Mouse (Mus musculus) embryonic facial prominence, embryonic 15.5 days (tissue): ENCODE results near the gene 6030445D17Rik. TPM values are rescaled to one million over a fixed set of nuclear protein-coding genes. Genes with fewer than 3 reads are reported as not detected.

ENCODE experiments used
- ATAC-seq: fragments of 200-750 bp; cut with Nextera tagmentation; 2 replicates; pipeline ENCODE4 v1.8.0; 2017; ENCODE audit warnings: low read depth, moderate TSS enrichment; ENCODE audit not compliant: insufficient number of reproducible peaks, low FRiP score, low TSS enrichment
- H3K27ac ChIP-seq: fragments of 300-500 bp; sonication (generic); replicated peaks from 2 replicates; pipeline ENCODE4 v1.5.1; 2015; ENCODE audit warnings: mild to moderate bottlenecking, inconsistent platforms
- H3K27me3 ChIP-seq: fragments of 300-500 bp; sonication (generic); 2 replicates; pipeline ENCODE4 v1.6.1; 2015; ENCODE audit warnings: inconsistent platforms
- H3K36me3 ChIP-seq: fragments of 300-500 bp; sonication (generic); 2 replicates; pipeline ENCODE4 v1.6.1; 2015; ENCODE audit warnings: mild to moderate bottlenecking, inconsistent platforms
- H3K4me1 ChIP-seq: fragments of 300-500 bp; sonication (generic); 2 replicates; pipeline ENCODE4 v1.6.1; 2015; ENCODE audit warnings: inconsistent platforms
- H3K4me2 ChIP-seq: fragments of 300-500 bp; sonication (generic); replicated peaks from 2 replicates; pipeline ENCODE4 v1.6.1; 2015; ENCODE audit warnings: mild to moderate bottlenecking, inconsistent platforms
- H3K4me3 ChIP-seq: fragments of 300-500 bp; sonication (generic); replicated peaks from 2 replicates; pipeline ENCODE4 v1.5.1; 2015; ENCODE audit warnings: mild to moderate bottlenecking, inconsistent platforms
- H3K9ac ChIP-seq: fragments of 300-500 bp; sonication (generic); 2 replicates; pipeline ENCODE4 v1.6.1; 2015; ENCODE audit warnings: inconsistent platforms
- H3K9me3 ChIP-seq: fragments of 300-500 bp; sonication (generic); replicated peaks from 2 replicates; pipeline ENCODE4 v1.6.1; 2016; ENCODE audit warnings: inconsistent platforms
- WGBS: fragments of 180-500 bp; shearing (Covaris S2); methylation state at CpG from one replicate; pipeline ENCODE4 v1.1.7; 2015; 5-methylcytosine and 5-hydroxymethylcytosine counted together
- polyA plus RNA-seq: library from polyadenylated mRNA; unstranded; fragments of >200 nt; fragmentation: Nextera tagmentation; extraction: Ambion mirVana; gene quantifications from 2 replicates; pipeline ENCODE4 v1.2.1, GENCODE M21; 2015

Gene 6030445D17Rik
- polyA plus RNA-seq, 1 experiment from 2014 or later = 0.19 TPM

DNA sequence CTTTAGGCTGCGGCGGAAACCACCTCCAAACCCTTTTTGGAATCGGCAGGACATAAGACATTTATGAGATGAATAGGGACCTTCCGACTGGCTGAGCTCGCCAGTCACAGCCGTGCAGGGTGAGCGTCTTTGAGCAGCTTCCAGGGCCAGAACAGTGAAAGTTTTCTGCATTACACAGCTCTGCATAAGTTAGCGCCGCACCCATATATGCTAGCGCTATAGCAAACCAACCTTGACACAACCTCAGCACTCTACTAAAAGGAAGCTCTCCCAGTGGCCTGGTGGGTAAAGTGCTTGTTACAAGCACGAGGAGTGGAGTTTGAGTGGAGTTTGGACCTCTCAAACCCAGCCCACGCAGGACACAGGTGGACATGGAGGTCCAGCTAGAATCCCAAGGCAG, 2.8 kb upstream of the 6030445D17Rik start:
- 87% methylated on average over 12 of the region's 12 CpGs for WGBS
- no peak overlapping the region for H3K4me2 ChIP-seq
- H3K27ac ChIP-seq = no peak overlapping the region
- no peak overlapping the region for H3K9ac ChIP-seq
- no peaks in the 10 kb centered on the region for H3K36me3 ChIP-seq
- no peak for ATAC-seq
- H3K9me3 ChIP-seq = no peaks in the 10 kb centered on the region
- peaks cover 16% of the 10 kb centered on the region for H3K27me3 ChIP-seq
- H3K4me3 ChIP-seq = no peak overlapping the region
- peaks cover 20% of the 10 kb centered on the region for H3K4me1 ChIP-seq

DNA sequence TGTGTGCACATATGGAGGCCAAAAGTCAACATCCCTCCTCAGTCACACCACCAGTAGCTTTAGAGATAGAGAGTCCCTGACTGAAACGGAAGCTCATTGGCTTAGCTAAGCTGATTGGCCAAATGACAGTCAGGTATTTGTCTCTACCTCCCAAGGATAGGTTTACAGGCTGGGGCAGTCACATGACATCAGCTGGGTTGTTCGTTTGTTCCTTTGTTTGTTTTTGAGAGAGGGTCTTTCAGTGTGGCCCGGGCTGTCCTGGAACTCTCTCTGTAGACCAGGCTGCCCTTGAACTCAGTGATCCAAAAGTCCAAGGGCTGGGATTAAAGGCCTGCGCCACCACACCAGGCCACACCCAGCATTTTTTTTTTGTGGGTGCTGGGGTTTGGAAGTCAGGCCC, 844 bp upstream of the 6030445D17Rik start:
- no peak overlapping the region for H3K4me2 ChIP-seq
- H3K27ac ChIP-seq = no peak overlapping the region
- no peak for ATAC-seq
- no peaks in the 10 kb centered on the region for H3K9me3 ChIP-seq
- H3K9ac ChIP-seq = no peak overlapping the region
- no peak overlapping the region for H3K4me3 ChIP-seq
- H3K4me1 ChIP-seq = peaks cover 22% of the 10 kb centered on the region
- H3K27me3 ChIP-seq = peaks cover 17% of the 10 kb centered on the region
- no peaks in the 10 kb centered on the region for H3K36me3 ChIP-seq
- 50% methylated on average over 4 of the region's 4 CpGs for WGBS

DNA sequence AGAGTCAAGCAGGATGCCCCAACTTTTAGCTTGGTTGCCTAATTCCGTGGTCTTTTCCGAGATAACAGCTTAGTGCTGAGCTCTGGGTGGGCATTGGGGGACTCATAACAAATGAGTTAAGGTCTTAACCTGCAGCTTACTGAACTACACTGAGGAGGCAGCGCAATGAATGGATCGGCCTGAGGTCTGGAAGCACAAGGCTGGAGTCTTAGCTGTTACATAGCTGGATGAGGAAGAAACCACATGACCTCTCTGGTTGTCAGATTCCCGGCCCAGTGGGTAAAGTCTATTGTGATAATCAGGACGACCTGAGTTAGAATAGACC, 327 bp upstream of the 6030445D17Rik start:
- peak overlapping the region; percentile 94 for H3K4me2 ChIP-seq
- no peak for ATAC-seq
- no peak overlapping the region for H3K9ac ChIP-seq
- H3K9me3 ChIP-seq = no peaks in the 10 kb centered on the region
- no peaks in the 10 kb centered on the region for H3K36me3 ChIP-seq
- no peak overlapping the region for H3K27ac ChIP-seq
- peak overlapping the region; percentile 71 for H3K4me3 ChIP-seq
- H3K27me3 ChIP-seq = peaks cover 17% of the 10 kb centered on the region
- 19% methylated on average over 6 of the region's 6 CpGs for WGBS
- peaks cover 25% of the 10 kb centered on the region for H3K4me1 ChIP-seq

DNA sequence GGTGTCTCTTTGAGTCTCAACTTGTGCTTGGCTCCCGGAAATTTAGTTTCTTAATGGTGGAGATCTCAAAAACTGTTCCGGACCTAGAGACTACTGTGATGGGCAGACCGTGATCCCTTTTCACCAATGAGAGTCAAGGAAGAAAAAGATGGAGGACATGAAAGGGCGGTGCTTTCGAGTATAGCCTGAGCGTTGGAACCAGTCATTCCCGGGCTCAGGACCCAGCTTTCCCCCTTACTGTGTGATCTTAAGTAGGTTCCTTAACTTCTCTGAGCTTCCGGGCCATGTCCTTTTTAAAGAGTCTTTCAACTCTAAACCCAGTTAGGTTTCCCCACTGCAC, 759 bp downstream of the 6030445D17Rik start:
- peak; percentile 80; the same call in 1 of the 2 replicates for ATAC-seq
- peak overlapping the region; percentile 94 for H3K4me2 ChIP-seq
- H3K9me3 ChIP-seq = no peaks in the 10 kb centered on the region
- H3K4me1 ChIP-seq = peaks cover 25% of the 10 kb centered on the region
- 1% methylated on average over 8 of the region's 8 CpGs for WGBS
- H3K4me3 ChIP-seq = peak overlapping the region; percentile 71
- no peaks in the 10 kb centered on the region for H3K36me3 ChIP-seq
- H3K27ac ChIP-seq = peak overlapping the region; percentile 75
- peak overlapping the region; percentile 33 for H3K9ac ChIP-seq
- H3K27me3 ChIP-seq = peaks cover 17% of the 10 kb centered on the region

DNA sequence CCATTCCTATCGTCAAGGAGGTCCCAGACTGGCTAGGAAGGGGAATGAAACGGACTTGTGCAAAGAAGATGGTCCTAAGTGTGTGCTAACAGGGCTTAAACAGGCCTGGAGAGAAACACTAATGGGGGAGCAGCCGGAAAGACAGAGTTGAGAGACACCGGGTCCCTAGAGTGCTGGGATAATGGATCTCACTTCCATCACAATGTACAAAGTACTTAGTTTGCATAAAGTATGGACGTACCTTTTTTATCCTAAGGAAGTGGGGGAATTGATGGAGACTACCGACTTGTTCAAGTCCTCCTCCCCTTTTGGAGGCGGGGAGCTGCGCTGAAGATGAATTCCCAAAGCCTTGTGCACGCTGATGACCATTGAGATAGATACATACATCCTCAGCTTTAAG, 1.4 kb downstream of the 6030445D17Rik start:
- 28% methylated on average over 9 of the region's 9 CpGs for WGBS
- peak overlapping the region; percentile 71 for H3K4me3 ChIP-seq
- H3K27ac ChIP-seq = no peak overlapping the region
- peaks cover 17% of the 10 kb centered on the region for H3K27me3 ChIP-seq
- no peak overlapping the region for H3K9ac ChIP-seq
- H3K36me3 ChIP-seq = no peaks in the 10 kb centered on the region
- H3K4me1 ChIP-seq = peaks cover 25% of the 10 kb centered on the region
- peak overlapping the region; percentile 94 for H3K4me2 ChIP-seq
- no peak for ATAC-seq
- H3K9me3 ChIP-seq = no peaks in the 10 kb centered on the region

DNA sequence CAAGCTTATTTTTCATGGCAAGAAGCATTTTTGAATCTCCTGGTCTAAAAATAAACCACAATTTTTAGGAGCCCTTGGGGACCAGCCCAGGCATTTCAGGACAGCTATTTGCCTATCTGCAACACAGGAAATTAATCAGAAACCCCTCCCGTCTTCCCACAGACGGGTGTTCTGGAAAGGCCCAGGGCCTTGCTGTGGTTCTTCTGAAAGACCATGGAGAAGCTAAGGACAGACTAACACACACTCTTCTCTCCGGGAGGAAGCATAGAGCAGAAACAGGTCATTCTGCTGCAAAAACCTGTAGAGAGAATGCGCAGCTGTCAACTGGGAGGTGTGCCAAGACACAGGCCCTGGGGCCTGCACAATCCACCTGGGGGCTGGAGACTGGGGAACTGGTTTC, 4.2 kb downstream of the 6030445D17Rik start:
- Histone ChIP-seq H3K27me3 (peaks cover 15% of the 10 kb centered on the region), H3K4me2 (no peak overlapping the region), H3K27ac (peak overlapping the region; percentile 60; the same call in 1 of the 2 replicates), H3K4me1 (peaks cover 38% of the 10 kb centered on the region), H3K9ac (no peak overlapping the region), H3K9me3 (no peaks in the 10 kb centered on the region), H3K36me3 (no peaks in the 10 kb centered on the region), H3K4me3 (no peak overlapping the region)
- WGBS = 29% methylated on average over 4 of the region's 4 CpGs
- ATAC-seq = no peak

DNA sequence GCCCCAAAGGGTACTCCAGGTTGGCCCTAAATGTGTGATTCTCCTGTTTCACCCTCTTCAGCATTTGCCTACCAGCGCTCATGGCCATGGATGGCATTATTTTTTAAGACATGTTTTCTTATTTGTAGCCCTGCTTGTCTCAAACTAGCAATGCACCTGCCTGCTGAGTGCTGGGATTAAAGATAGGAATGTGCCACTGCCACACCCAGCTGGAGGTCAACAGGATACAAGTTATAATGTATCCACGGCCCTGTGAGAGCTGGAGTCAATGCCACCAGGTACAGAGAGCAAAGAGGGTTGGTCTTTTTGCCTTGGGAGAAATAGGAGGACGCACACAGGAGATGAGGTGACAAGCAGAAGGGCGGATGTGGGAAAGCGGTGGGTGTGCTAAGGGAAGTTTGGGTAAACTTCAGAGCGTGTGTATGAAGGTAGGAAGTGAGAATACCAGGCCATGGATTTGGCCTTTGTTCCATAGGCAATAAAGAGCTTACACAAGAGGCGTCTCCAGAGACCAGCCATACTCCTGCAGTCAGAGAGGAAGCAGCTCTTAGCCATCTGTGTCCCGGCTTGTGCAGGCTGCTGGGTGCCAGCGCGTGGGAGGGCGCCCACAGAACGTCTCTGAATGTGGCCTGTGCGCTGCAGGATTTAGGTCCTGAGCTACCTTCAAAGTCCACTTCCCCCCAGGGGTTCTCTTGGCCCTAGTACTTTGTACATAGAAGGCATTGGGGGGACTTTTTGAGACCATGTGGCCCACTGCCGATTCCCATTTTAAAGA, 6.7 kb downstream of the 6030445D17Rik start:
- Histone ChIP-seq H3K36me3 (no peaks in the 10 kb centered on the region), H3K27me3 (peaks cover 6% of the 10 kb centered on the region), H3K4me2 (peak overlapping the region; percentile 65), H3K4me1 (peaks cover 34% of the 10 kb centered on the region), H3K27ac (peak overlapping the region; percentile 98; the same call in 1 of the 2 replicates), H3K4me3 (peak overlapping the region; percentile 89; the same call in 1 of the 2 replicates), H3K9me3 (no peaks in the 10 kb centered on the region), H3K9ac (no peak overlapping the region)
- no peak for ATAC-seq
- WGBS = 76% methylated on average over 14 of the region's 14 CpGs

DNA sequence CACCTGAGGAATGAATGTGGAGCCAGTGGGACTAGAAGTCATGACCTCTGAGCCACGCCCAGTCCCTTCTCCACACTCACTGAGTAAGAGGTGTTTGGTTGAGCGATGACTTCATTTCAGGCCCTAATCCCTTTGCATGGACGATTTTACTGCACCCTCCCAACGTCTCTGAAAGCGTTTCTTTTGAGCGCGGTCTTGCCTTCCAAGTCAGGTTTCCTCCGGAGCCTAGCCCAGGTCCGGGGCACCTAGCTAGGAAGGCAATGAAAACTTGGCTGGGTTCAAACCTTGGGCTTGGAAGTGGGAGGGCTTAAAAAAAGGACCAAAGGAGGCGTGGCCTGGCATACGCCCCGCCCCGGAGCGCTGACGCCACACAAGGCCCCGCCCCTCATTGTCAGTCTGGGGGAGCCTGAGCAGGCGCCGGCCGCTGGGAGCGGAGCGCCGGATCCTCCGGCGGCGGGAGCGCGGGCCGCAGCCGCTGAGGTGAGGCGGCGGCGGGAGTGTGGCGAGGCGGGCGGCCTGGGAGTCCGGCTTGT, 7.4 kb downstream of the 6030445D17Rik start, which contains the start of gene Luzp1:
TSS of gene Luzp1 (plus strand) at position 391 of the 533 bp plus-strand sequence.
- WGBS = 1% methylated on average over 36 of the region's 36 CpGs
- Histone ChIP-seq H3K27ac (peak within 1 kb of the TSS; percentile 98), H3K4me1 (peaks cover 34% of the 10 kb centered on the region), H3K27me3 (no peaks in the 10 kb centered on the region), H3K9me3 (no peaks in the 10 kb centered on the region), H3K9ac (peak within 1 kb of the TSS; percentile 75), H3K4me3 (peak within 1 kb of the TSS; percentile 89), H3K36me3 (no peaks in the 10 kb centered on the region), H3K4me2 (peak within 1 kb of the TSS; percentile 65)
- peak; percentile 90 for ATAC-seq

DNA sequence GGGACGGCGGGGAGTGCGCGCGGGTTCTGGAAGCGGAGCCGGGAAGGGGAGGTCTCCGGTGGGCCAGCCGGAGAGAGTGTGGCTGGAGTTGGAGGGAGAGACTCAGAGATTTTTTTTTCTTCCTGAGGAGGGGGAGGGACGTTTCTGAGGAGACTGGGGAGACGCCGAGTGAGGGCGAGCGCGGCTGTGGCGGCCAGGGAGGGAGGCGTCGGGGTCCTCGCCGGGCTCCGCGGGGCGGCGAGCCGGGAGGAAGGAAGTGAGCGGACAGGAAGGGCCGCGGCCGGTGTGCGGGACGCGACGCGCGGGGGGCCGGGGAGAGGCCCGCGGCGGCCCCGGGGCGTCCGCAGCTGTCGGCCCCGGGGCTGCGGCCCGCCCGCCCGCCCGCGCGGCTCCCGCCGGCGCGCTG, 7.9 kb downstream of the 6030445D17Rik start:
- peak overlapping the region; percentile 65 for H3K4me2 ChIP-seq
- peak overlapping the region; percentile 89 for H3K4me3 ChIP-seq
- no peaks in the 10 kb centered on the region for H3K27me3 ChIP-seq
- no peaks in the 10 kb centered on the region for H3K36me3 ChIP-seq
- peak overlapping the region; percentile 98 for H3K27ac ChIP-seq
- ATAC-seq = peak; percentile 85
- under 1% methylated on average over 53 of the region's 55 CpGs for WGBS
- peak overlapping the region; percentile 75 for H3K9ac ChIP-seq
- peaks cover 34% of the 10 kb centered on the region for H3K4me1 ChIP-seq
- H3K9me3 ChIP-seq = no peaks in the 10 kb centered on the region

DNA sequence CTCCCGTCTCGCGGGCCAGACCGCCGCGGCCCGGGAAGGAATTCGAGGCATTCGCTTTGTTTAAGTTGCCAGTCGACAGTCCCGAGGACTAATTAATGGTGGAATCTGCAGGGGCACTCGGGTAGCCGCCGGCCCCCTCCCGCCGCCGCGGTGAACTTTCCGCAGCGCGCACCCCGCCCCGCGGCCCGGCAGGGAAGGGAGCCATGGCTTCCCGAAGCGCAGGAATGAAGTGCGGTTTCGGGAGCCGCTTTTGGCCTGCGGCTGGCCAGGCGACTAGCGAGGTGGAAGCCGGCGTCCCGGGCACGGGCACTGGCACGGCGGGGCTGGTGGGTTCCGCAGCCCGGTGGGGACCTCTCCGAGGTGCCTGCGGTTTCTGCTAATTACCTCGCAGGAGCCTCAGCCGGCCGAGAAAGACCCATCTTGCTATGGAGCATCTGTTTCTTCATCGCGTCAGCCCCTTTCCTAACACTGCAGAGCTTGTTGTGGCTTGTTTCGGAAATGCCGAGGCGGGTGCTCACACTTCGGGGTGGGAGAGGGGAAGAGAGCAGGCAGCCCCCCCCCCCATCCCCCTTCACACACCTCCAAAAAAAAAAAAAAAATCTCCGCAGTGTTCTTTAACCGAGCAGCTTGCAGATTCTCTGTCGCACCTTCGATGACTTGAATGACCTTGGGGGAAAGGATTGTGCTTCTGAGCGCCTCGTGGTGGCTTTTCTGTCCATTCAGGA, 8.5 kb downstream of the 6030445D17Rik start:
- ATAC-seq = peak; percentile 64
- peak overlapping the region; percentile 75 for H3K9ac ChIP-seq
- under 1% methylated on average over 58 of the region's 58 CpGs for WGBS

DNA sequence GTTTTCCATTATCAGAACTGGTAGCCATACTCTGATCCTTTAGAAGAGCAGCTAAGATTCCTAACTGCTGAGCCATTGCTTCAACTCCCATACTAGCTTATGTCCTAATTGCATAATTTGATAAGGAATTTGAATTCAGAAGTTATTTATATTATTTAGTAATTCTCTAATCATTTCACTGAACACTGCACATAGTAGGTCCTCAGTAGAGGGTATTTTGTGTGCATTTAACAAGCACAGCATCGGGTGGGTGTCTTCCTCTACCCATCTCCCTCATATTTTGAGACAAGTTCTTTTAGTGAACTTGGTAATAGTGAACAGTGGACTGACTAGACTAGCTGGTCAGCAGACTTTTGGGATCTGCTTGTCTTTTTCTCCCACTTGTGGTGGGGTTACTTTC, 14.6 kb downstream of the 6030445D17Rik start:
- Histone ChIP-seq H3K27ac (no peak overlapping the region), H3K9me3 (no peaks in the 10 kb centered on the region), H3K4me1 (peaks cover 6% of the 10 kb centered on the region; the same call in 1 of the 2 replicates), H3K4me2 (no peak overlapping the region), H3K36me3 (no peaks in the 10 kb centered on the region), H3K27me3 (no peaks in the 10 kb centered on the region), H3K4me3 (no peak overlapping the region), H3K9ac (no peak overlapping the region)
- WGBS = 91% methylated on average over 1 of the region's 1 CpGs
- no peak for ATAC-seq

More for the DNA sequence above, 8.5 kb downstream of the 6030445D17Rik start:
- Histone ChIP-seq H3K27ac (peak overlapping the region; percentile 98), H3K36me3 (no peaks in the 10 kb centered on the region), H3K4me2 (peak overlapping the region; percentile 65), H3K9me3 (no peaks in the 10 kb centered on the region), H3K4me3 (peak overlapping the region; percentile 89), H3K4me1 (peaks cover 33% of the 10 kb centered on the region), H3K27me3 (no peaks in the 10 kb centered on the region)
